ENCODE assay signal across 9 mouse cellular contexts in the genomic region with DNA sequence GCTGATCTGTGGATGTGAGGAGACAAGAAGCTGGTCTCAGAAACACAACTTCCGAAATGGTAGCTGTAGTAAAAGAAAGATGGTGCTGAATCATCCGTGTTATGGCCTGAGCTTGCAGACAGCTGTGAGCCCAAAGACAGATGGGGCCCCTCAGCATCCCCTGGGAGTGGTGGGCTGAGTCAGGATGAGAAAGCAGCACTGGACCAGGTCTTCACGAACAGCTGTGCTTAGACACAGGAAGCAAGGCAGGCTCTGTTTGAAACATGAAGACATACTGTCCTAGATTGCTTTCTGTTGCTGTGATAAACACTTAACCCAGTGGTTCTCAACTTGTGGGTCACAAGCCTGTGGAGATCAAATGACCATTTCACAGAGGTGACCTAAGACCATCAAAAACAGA. TPM values are rescaled to one million over a fixed set of nuclear protein-coding genes. Genes with fewer than 3 reads are reported as not detected.
A peak's percentile ranks its signal among the peaks of the same experiment; 100 is the strongest.
DNase-seq lines count a peak whose midpoint lies in the region; ATAC-seq lines count a peak whose summit lies in the region.
"Had no signal": no experiment of that assay in that cellular context is flagged by ENCODE, and none has a peak within 500 bp of the region (broad histone marks: within the 10 kb centered on the region; RNA-seq: fewer than 3 reads in every experiment).

No protein-coding gene starts in this region.

- H3K9me3 ChIP-seq in heart, embryonic 13.5 days, result no peaks in the 10 kb centered on the region
- H3K9me3 ChIP-seq in forebrain, embryonic 10.5 days, result no peaks in the 10 kb centered on the region

- peaks cover 12% of the 10 kb centered on the region for H3K4me1 ChIP-seq in heart, embryonic 13.5 days
- peaks cover 5% of the 10 kb centered on the region for H3K4me1 ChIP-seq in forebrain, embryonic 10.5 days

- H3K27me3 ChIP-seq in heart, embryonic 13.5 days (replicated peaks), result no peaks in the 10 kb centered on the region
- no peaks in the 10 kb centered on the region for H3K27me3 ChIP-seq in forebrain, embryonic 10.5 days (ENCODE audit: poor library complexity, severe bottlenecking)

- no peaks in the 10 kb centered on the region for H3K36me3 ChIP-seq in heart, embryonic 13.5 days
- no peaks in the 10 kb centered on the region for H3K36me3 ChIP-seq in forebrain, embryonic 10.5 days (replicated peaks)

- H3K4me3 ChIP-seq in heart, embryonic 13.5 days, result no peak overlapping the region
- no peak overlapping the region for H3K4me3 ChIP-seq in forebrain, embryonic 10.5 days

- no peak overlapping the region for H3K9ac ChIP-seq in heart, embryonic 13.5 days

- ATAC-seq in heart, embryonic 13.5 days (ENCODE audit: extremely low read depth, insufficient number of reproducible peaks, low FRiP score, low TSS enrichment), result peak; percentile 63; the same call in 1 of the 2 replicates

- peak; percentile 62 for DNase-seq in kidney, postnatal 10 days
- no peak for DNase-seq in kidney, adult 11 months
- DNase-seq in c-Kit-negative CD71-positive TER-119-positive erythroid progenitor cells, embryonic 14.5 days (ENCODE audit: low read depth, low spot score), result peak; percentile 49
- peak; percentile 64 for DNase-seq in skeletal muscle tissue, adult 2 months (ENCODE audit: low read depth, low spot score)
- DNase-seq in forebrain, embryonic 10.5 days (ENCODE audit: extremely low spot score, low spot score), result no peak
- no peak for DNase-seq in cerebellum, adult 11-12 months
- no peak for DNase-seq in natural killer cell, adult 2 months (ENCODE audit: low spot score in 2 of 2)
- DNase-seq: kidney, adult 18-20 months had no signal

- 0 out of 2 replicates have a peak overlapping the region, but pooled peaks have one; percentile 3 for H3K27ac ChIP-seq in heart, embryonic 13.5 days (replicated peaks)
- H3K27ac ChIP-seq in forebrain, embryonic 10.5 days, result no peak overlapping the region

- WGBS in heart, embryonic 13.5 days, result 69% methylated on average over 3 of the region's 3 CpGs
- 80% methylated on average over 3 of the region's 3 CpGs for WGBS in forebrain, embryonic 10.5 days

- H3K4me2 ChIP-seq in heart, embryonic 13.5 days, result no peak overlapping the region

RNA-seq across cellular contexts. Expression of gene Gadd45a, which starts 49.6 kb away (rescaled TPM):
- 9.4 and 11.0 TPM in 2 replicates for polyA plus RNA-seq in heart, embryonic 13.5 days (2015; fragmentation: Nextera tagmentation; extraction: Ambion mirVana)
- 21.6 and 22.9 TPM in 2 replicates for polyA plus RNA-seq in forebrain, embryonic 10.5 days (2016; fragmentation: Nextera tagmentation; extraction: Ambion mirVana)

Comparison
In these comparisons a context has a peak if more than half of its experiments do, and no peak if none do; other contexts are left out.
1. DNase-seq: peak in kidney, postnatal 10 days (single experiment), c-Kit-negative CD71-positive TER-119-positive erythroid progenitor cells, embryonic 14.5 days (single experiment) and skeletal muscle tissue, adult 2 months (single experiment); none in kidney, adult 11 months (single experiment), forebrain, embryonic 10.5 days (single experiment), cerebellum, adult 11-12 months (single experiment) and natural killer cell, adult 2 months (0 of 2).